Mouse (Mus musculus): ENCODE results near the gene Syt12.

DNA sequence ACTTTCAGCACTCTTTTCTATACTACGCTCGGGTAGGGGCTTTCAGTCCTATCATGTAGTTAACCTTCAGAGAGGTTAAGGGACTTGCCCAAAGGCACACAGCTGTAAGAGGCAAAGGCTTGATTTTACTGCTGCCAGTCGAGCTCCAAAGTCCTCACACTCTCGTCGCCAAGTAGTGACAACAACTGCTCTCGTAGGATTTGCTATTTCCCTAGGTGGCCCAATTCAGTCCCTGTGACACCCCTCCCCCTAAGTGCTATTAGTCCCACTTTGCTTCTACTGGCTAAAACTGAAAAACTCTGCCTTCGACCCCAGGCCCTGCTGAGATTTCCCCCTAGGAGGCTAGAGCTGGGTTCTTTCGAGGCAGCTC lies 38.5 kb downstream of the Syt12 start:
- no peak for TF ChIP-seq CTCF (IDR thresholded peaks at IDR 0.05; ENCODE audit: borderline replicate concordance, insufficient read depth, low read length)
- TF ChIP-seq POLR2A (IDR thresholded peaks at IDR 0.05; ENCODE audit: low read depth, low read length): no peak
